Mouse (Mus musculus): ENCODE results near the gene Enah. TPM values are rescaled to one million over a fixed set of nuclear protein-coding genes. Genes with fewer than 3 reads are reported as not detected.

The Enah gene
- total and polyA plus RNA-seq, 2 experiments from 2014 or later: 13.2 to 77.9 TPM

DNA sequence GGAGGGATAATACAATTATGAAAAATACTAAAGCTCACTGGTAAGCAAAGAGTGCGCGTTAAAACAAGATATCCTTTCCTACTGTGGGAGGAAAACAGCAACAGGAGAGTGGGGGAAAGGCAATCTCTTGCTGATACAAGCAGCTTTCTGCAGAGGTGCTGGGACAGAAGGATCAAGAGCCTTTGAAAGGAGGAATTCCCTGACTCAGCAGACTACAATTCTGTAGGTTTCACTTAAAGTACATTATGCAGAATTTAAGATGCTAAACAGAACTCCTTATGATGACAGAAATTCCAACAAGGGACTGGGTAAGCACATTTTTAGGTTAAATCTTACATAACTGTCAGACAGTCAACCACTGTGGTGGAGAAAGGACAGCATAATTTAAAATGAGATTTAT, 31.4 kb downstream of the Enah start:
- Histone ChIP-seq H3K36me3 (replicated peaks; ENCODE audit: control insufficient read depth, insufficient read depth, low read length) (no peaks in the 10 kb centered on the region), H3K4me2 (ENCODE audit: low read depth, low read length) (no peak overlapping the region), H3K9ac (replicated peaks; ENCODE audit: low read depth, low read length) (no peak overlapping the region), H3K4me1 (ENCODE audit: control insufficient read depth, insufficient read depth) (peaks cover 20% of the 10 kb centered on the region; the same call in 1 of the 2 replicates), H3K4me3 (ENCODE audit: low read depth, low read length) (no peak overlapping the region), H3K27me3 (ENCODE audit: control insufficient read depth, insufficient read depth, low read length) (no peaks in the 10 kb centered on the region), H3K9me3 (replicated peaks; ENCODE audit: control insufficient read depth, low read length) (no peaks in the 10 kb centered on the region), H3K27ac (ENCODE audit: low read depth) (peak overlapping the region; percentile 38; the same call in 1 of the 2 replicates)
- no peak for TF ChIP-seq EP300 (IDR thresholded peaks at IDR 0.05; ENCODE audit: low read depth)
- no peak for TF ChIP-seq CTCF (IDR thresholded peaks at IDR 0.05; ENCODE audit: low read depth)
- DNase-seq (ENCODE audit: low spot score) (no peak), ATAC-seq (ENCODE audit: insufficient read depth, low read depth) (no peak)
- WGBS: 34% methylated on average over 2 of the region's 2 CpGs

DNA sequence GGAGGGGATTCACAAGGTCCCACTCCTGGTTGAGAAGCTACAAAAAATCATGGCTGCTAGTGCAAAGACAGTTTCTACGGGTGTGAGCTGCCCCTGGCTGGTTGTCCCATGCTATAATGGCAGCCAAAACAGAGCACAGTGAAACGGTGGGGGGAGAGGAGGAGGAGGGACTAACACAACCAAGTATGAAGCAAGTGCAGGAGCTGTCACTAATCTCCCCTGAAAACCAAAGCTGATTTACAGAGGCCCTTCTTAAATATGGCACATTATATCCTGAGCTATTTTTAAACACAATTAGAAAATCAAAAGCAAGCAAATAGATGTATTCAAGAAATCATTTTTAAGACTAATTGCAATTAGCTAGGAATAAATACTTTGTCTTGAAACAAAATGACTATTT, 32.6 kb downstream of the Enah start:
- Histone ChIP-seq H3K4me2 (ENCODE audit: low read depth, low read length) (no peak overlapping the region), H3K27ac (ENCODE audit: low read depth) (peak overlapping the region; percentile 54), H3K4me1 (ENCODE audit: control insufficient read depth, insufficient read depth) (peaks cover 20% of the 10 kb centered on the region; the same call in 1 of the 2 replicates), H3K4me3 (ENCODE audit: low read depth, low read length) (no peak overlapping the region), H3K27me3 (ENCODE audit: control insufficient read depth, insufficient read depth, low read length) (no peaks in the 10 kb centered on the region), H3K9ac (replicated peaks; ENCODE audit: low read depth, low read length) (no peak overlapping the region), H3K9me3 (replicated peaks; ENCODE audit: control insufficient read depth, low read length) (no peaks in the 10 kb centered on the region), H3K36me3 (replicated peaks; ENCODE audit: control insufficient read depth, insufficient read depth, low read length) (0 out of 2 replicates have a peak, but pooled peaks cover 3% of the 10 kb centered on the region)
- DNase-seq (ENCODE audit: low spot score) (no peak), ATAC-seq (ENCODE audit: insufficient read depth, low read depth) (peak; percentile 39; the same call in 1 of the 2 replicates)
- 16% methylated on average over 2 of the region's 2 CpGs for WGBS
- TF ChIP-seq EP300 (IDR thresholded peaks at IDR 0.05; ENCODE audit: low read depth) (no peak), CTCF (IDR thresholded peaks at IDR 0.05; ENCODE audit: low read depth) (no peak)

DNA sequence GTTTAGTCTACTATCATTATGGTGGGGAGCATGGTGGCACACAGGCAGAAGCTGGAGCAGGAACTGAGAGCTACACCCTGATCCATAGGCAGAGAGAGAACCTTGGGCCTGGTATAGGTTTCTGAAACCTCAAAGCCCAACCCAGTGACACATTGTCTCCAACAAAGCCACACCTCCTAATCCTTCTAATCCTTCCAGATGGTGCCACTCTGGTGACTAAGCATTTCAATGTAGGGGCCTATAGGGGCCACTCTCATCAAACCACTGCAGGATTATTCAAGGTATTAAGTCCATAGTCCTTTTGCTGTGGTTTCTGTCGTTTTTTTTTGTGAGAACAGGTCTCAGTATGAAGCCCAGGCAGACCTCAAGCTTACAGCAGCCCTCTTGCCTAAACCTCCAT, 33.9 kb downstream of the Enah start:
- H3K9me3 ChIP-seq (replicated peaks; ENCODE audit: control insufficient read depth, low read length): no peaks in the 10 kb centered on the region
- 0 out of 2 replicates have a peak, but pooled peaks cover 3% of the 10 kb centered on the region for H3K36me3 ChIP-seq (replicated peaks; ENCODE audit: control insufficient read depth, insufficient read depth, low read length)
- no peak for TF ChIP-seq EP300 (IDR thresholded peaks at IDR 0.05; ENCODE audit: low read depth)
- TF ChIP-seq CTCF (IDR thresholded peaks at IDR 0.05; ENCODE audit: low read depth): no peak
- no peak overlapping the region for H3K4me2 ChIP-seq (ENCODE audit: low read depth, low read length)
- ATAC-seq (ENCODE audit: insufficient read depth, low read depth): no peak
- DNase-seq (ENCODE audit: low spot score): no peak
- H3K4me1 ChIP-seq (ENCODE audit: control insufficient read depth, insufficient read depth): peaks cover 26% of the 10 kb centered on the region
- H3K4me3 ChIP-seq (ENCODE audit: low read depth, low read length): no peak overlapping the region
- no peak overlapping the region for H3K27ac ChIP-seq (ENCODE audit: low read depth)
- WGBS: 84% methylated on average over 1 of the region's 1 CpGs
- H3K27me3 ChIP-seq (ENCODE audit: control insufficient read depth, insufficient read depth, low read length): no peaks in the 10 kb centered on the region
- H3K9ac ChIP-seq (replicated peaks; ENCODE audit: low read depth, low read length): no peak overlapping the region

DNA sequence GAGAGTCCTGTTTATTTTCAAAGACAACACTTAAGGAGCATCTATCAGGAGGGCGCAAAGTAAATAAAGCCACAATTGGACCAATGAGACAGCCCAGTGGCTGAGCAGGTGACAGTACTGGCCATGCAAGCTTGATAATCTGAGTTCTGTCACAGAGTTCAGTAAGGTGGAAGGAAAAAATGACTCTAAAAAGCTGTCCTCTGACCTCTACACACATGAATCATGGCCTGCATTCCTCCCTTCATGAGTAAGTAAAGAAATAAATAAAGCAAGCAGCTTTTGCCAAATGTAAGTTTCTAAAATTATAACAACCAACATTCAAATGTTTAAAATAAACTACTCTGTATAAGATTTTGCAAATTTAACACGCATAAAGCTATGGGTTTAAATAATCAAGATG, 35.0 kb downstream of the Enah start:
- H3K4me1 ChIP-seq (ENCODE audit: control insufficient read depth, insufficient read depth): peaks cover 32% of the 10 kb centered on the region
- no peak overlapping the region for H3K9ac ChIP-seq (replicated peaks; ENCODE audit: low read depth, low read length)
- 85% methylated on average over 2 of the region's 2 CpGs for WGBS
- DNase-seq (ENCODE audit: low spot score): no peak
- H3K27me3 ChIP-seq (ENCODE audit: control insufficient read depth, insufficient read depth, low read length): no peaks in the 10 kb centered on the region
- 0 out of 2 replicates have a peak, but pooled peaks cover 3% of the 10 kb centered on the region for H3K36me3 ChIP-seq (replicated peaks; ENCODE audit: control insufficient read depth, insufficient read depth, low read length)
- no peak for ATAC-seq (ENCODE audit: insufficient read depth, low read depth)
- TF ChIP-seq CTCF (IDR thresholded peaks at IDR 0.05; ENCODE audit: low read depth) (no peak), EP300 (IDR thresholded peaks at IDR 0.05; ENCODE audit: low read depth) (no peak)
- H3K27ac ChIP-seq (ENCODE audit: low read depth): no peak overlapping the region
- no peak overlapping the region for H3K4me2 ChIP-seq (ENCODE audit: low read depth, low read length)
- no peak overlapping the region for H3K4me3 ChIP-seq (ENCODE audit: low read depth, low read length)
- H3K9me3 ChIP-seq (replicated peaks; ENCODE audit: control insufficient read depth, low read length): no peaks in the 10 kb centered on the region

DNA sequence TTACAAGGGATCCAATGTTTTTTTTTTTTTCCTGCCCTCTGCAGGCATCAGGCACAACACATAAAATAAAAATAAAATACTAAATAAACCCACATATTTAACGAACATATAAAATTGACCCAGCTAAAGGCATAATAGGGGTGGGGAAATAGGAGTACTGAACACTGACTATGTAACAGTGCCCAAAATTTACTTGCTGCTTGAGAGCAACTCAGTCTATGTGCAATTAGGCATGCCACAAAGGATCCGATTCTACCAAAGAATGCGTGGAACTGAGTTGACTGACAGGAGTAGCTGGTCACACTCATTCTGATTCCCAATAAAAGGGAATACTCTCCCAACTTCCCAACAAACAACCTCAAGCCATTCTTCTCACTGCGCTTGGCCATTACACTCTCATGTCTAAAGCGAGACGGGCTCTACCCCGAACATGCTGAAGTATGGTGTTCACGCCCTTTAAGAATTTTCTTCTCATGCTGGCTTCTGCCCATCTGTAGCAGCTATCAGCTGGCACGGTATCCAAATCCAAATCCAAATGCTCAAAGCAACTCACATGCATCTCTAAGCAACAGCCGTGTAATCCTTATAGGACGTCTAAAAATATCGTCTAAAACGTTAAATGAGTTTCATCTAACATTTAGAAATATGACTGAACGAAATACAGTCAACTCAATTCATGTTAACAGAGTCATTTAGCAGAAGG, 39.6 kb downstream of the Enah start:
- Histone ChIP-seq H3K9me3 (replicated peaks; ENCODE audit: control insufficient read depth, low read length) (no peaks in the 10 kb centered on the region), H3K36me3 (replicated peaks; ENCODE audit: control insufficient read depth, insufficient read depth, low read length) (0 out of 2 replicates have a peak, but pooled peaks cover 3% of the 10 kb centered on the region), H3K4me3 (ENCODE audit: low read depth, low read length) (no peak overlapping the region), H3K27me3 (ENCODE audit: control insufficient read depth, insufficient read depth, low read length) (no peaks in the 10 kb centered on the region), H3K4me2 (ENCODE audit: low read depth, low read length) (peak overlapping the region; percentile 28), H3K4me1 (ENCODE audit: control insufficient read depth, insufficient read depth) (peaks cover 43% of the 10 kb centered on the region), H3K27ac (ENCODE audit: low read depth) (peak overlapping the region; percentile 61), H3K9ac (replicated peaks; ENCODE audit: low read depth, low read length) (no peak overlapping the region)
- ATAC-seq (ENCODE audit: insufficient read depth, low read depth) (peak; percentile 24; the same call in 1 of the 2 replicates), DNase-seq (ENCODE audit: low spot score) (peak; percentile 61)
- TF ChIP-seq CTCF (IDR thresholded peaks at IDR 0.05; ENCODE audit: low read depth) (no peak), EP300 (IDR thresholded peaks at IDR 0.05; ENCODE audit: low read depth) (no peak)
- WGBS: 40% methylated on average over 14 of the region's 14 CpGs

All from heart, postnatal 0 days (tissue).